Comparison of ENCODE assay signal across 13 mouse cellular contexts in the genomic region with DNA sequence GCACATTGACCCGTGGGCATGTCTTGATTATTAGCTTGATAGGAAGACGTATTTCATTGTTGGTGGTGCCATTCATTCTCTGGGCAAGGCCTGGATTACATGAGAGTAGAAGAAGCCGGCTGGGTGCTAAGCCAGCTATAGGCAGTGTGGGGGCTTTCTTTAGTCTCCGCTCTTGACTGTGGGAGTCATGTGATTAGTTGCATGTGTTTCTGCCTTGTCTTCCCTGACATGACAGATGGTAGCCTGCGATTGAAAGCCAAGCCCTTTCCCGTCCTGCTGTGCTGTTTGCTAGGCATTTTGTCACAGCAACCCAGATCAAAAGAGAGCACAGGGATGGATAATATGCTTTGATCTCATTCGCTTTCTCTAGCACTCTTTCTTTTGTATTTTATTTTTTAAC. TPM values are rescaled to one million over a fixed set of nuclear protein-coding genes. Genes with fewer than 3 reads are reported as not detected.
DNase-seq lines count a peak whose midpoint lies in the region; ATAC-seq and TF ChIP-seq lines count a peak whose summit lies in the region.
"Had no signal": no experiment of that assay in that cellular context is flagged by ENCODE, and none has a peak within 500 bp of the region (broad histone marks: within the 10 kb centered on the region; RNA-seq: fewer than 3 reads in every experiment).

No protein-coding gene starts in this region.

- H3K36me3 ChIP-seq in embryonic facial prominence, embryonic 14.5 days (ENCODE audit: control insufficient read depth, insufficient read depth, low read length): no peaks in the 10 kb centered on the region
- H3K36me3 ChIP-seq in embryonic facial prominence, embryonic 10.5 days (replicated peaks): no peaks in the 10 kb centered on the region
- H3K36me3 ChIP-seq in forebrain, embryonic 14.5 days (ENCODE audit: control insufficient read depth, insufficient read depth, low read length): no peaks in the 10 kb centered on the region
- H3K36me3 ChIP-seq in midbrain, embryonic 11.5 days (ENCODE audit: control insufficient read depth, insufficient read depth, low read length): no peaks in the 10 kb centered on the region
- H3K36me3 ChIP-seq: heart, embryonic 13.5 days; liver, embryonic 13.5 days had no signal

- DNase-seq in embryonic facial prominence, embryonic 14.5 days (ENCODE audit: low spot score): peak; percentile 50
- no peak for DNase-seq in embryonic facial prominence, embryonic 10.5 days (ENCODE audit: low spot score)
- peak; percentile 77 to 89 for DNase-seq in cerebellum, adult 2 months
- DNase-seq in forebrain, embryonic 14.5 days (ENCODE audit: low spot score): peak; percentile 90
- DNase-seq in midbrain, embryonic 11.5 days (ENCODE audit: low spot score, missing footprints): peak; percentile 80
- no peak for DNase-seq in left cerebral cortex, adult 8-10 months (ENCODE audit: low spot score in 2 of 2)
- DNase-seq in heart, postnatal 14 days: no peak
- no peak for DNase-seq in testis, postnatal 14 days (ENCODE audit: low spot score)
- DNase-seq: liver, embryonic 13.5 days had no signal

- H3K27me3 ChIP-seq in embryonic facial prominence, embryonic 14.5 days (replicated peaks; ENCODE audit: control insufficient read depth, insufficient read depth, low read length): no peaks in the 10 kb centered on the region
- H3K27me3 ChIP-seq in embryonic facial prominence, embryonic 10.5 days (replicated peaks; ENCODE audit: low read depth, poor library complexity, severe bottlenecking): peaks cover 13% of the 10 kb centered on the region; the same call in 1 of the 2 replicates
- H3K27me3 ChIP-seq in cerebellum, adult 2 months (ENCODE audit: control insufficient read depth, insufficient read depth, low read length): no peaks in the 10 kb centered on the region
- no peaks in the 10 kb centered on the region for H3K27me3 ChIP-seq in forebrain, embryonic 14.5 days (replicated peaks; ENCODE audit: control insufficient read depth, insufficient read depth, low read length)
- no peaks in the 10 kb centered on the region for H3K27me3 ChIP-seq in midbrain, embryonic 11.5 days (ENCODE audit: control insufficient read depth, insufficient read depth, low read length)
- H3K27me3 ChIP-seq: heart, embryonic 13.5 days; liver, embryonic 13.5 days had no signal

- no peak for TF ChIP-seq CTCF in cerebellum, adult 2 months (IDR thresholded peaks at IDR 0.05; ENCODE audit: borderline replicate concordance, insufficient read depth, low read depth, low read length)

- H3K4me2 ChIP-seq in embryonic facial prominence, embryonic 14.5 days (ENCODE audit: low read depth, low read length): no peak overlapping the region
- H3K4me2 ChIP-seq in forebrain, embryonic 14.5 days (ENCODE audit: low read length): no peak overlapping the region
- H3K4me2 ChIP-seq in midbrain, embryonic 11.5 days: no peak overlapping the region
- H3K4me2 ChIP-seq: heart, embryonic 13.5 days; liver, embryonic 13.5 days had no signal

- no peak overlapping the region for H3K4me3 ChIP-seq in embryonic facial prominence, embryonic 14.5 days (ENCODE audit: low read depth, low read length)
- H3K4me3 ChIP-seq in embryonic facial prominence, embryonic 10.5 days: no peak overlapping the region
- no peak overlapping the region for H3K4me3 ChIP-seq in cerebellum, adult 2 months (replicated peaks; ENCODE audit: insufficient read depth, low read depth, low read length)
- no peak overlapping the region for H3K4me3 ChIP-seq in forebrain, embryonic 14.5 days (ENCODE audit: low read depth, low read length)
- no peak overlapping the region for H3K4me3 ChIP-seq in midbrain, embryonic 11.5 days (ENCODE audit: low read depth, low read length)
- H3K4me3 ChIP-seq: heart, embryonic 13.5 days; liver, embryonic 13.5 days had no signal

- WGBS in embryonic facial prominence, embryonic 14.5 days: 45% methylated on average over 7 of the region's 7 CpGs
- 54% methylated on average over 7 of the region's 7 CpGs for WGBS in embryonic facial prominence, embryonic 10.5 days
- WGBS in cerebellum, adult 2 months: 7% methylated on average over 7 of the region's 7 CpGs
- WGBS in forebrain, embryonic 14.5 days: 17% methylated on average over 7 of the region's 7 CpGs
- WGBS in midbrain, embryonic 11.5 days: 27% methylated on average over 7 of the region's 7 CpGs

- H3K9me3 ChIP-seq in embryonic facial prominence, embryonic 14.5 days (ENCODE audit: control insufficient read depth, low read length): no peaks in the 10 kb centered on the region
- no peaks in the 10 kb centered on the region for H3K9me3 ChIP-seq in embryonic facial prominence, embryonic 10.5 days
- H3K9me3 ChIP-seq in forebrain, embryonic 14.5 days (replicated peaks; ENCODE audit: control insufficient read depth, low read length): no peaks in the 10 kb centered on the region
- H3K9me3 ChIP-seq in midbrain, embryonic 11.5 days (ENCODE audit: control insufficient read depth, low read length): no peaks in the 10 kb centered on the region
- H3K9me3 ChIP-seq: heart, embryonic 13.5 days; liver, embryonic 13.5 days had no signal

- H3K27ac ChIP-seq in embryonic facial prominence, embryonic 14.5 days (replicated peaks; ENCODE audit: low read depth, low read length): no peak overlapping the region
- H3K27ac ChIP-seq in embryonic facial prominence, embryonic 10.5 days (replicated peaks): no peak overlapping the region
- H3K27ac ChIP-seq in cerebellum, adult 2 months (ENCODE audit: insufficient read depth, low read length): peak overlapping the region; percentile 89
- peak overlapping the region; percentile 44; the same call in 1 of the 2 replicates for H3K27ac ChIP-seq in forebrain, embryonic 14.5 days (ENCODE audit: low read depth, low read length)
- no peak overlapping the region for H3K27ac ChIP-seq in midbrain, embryonic 11.5 days (ENCODE audit: low read depth, low read length)
- H3K27ac ChIP-seq: heart, embryonic 13.5 days; liver, embryonic 13.5 days; macrophage had no signal

- no peak for ATAC-seq in embryonic facial prominence, embryonic 14.5 days (ENCODE audit: low read depth)
- ATAC-seq in forebrain, embryonic 14.5 days: peak; percentile 91
- peak; percentile 85 for ATAC-seq in midbrain, embryonic 11.5 days (ENCODE audit: low FRiP score)
- ATAC-seq: activated CD4-positive, CD25-positive, alpha-beta regulatory T cell, adult 4 months; intestine, postnatal 0 days had no signal

- H3K9ac ChIP-seq in embryonic facial prominence, embryonic 14.5 days (ENCODE audit: low read depth, low read length): no peak overlapping the region
- no peak overlapping the region for H3K9ac ChIP-seq in forebrain, embryonic 14.5 days (ENCODE audit: low read length)
- no peak overlapping the region for H3K9ac ChIP-seq in midbrain, embryonic 11.5 days (ENCODE audit: low read length)
- H3K9ac ChIP-seq: heart, embryonic 13.5 days; liver, embryonic 13.5 days had no signal

- peak; percentile 41; the same call in 1 of the 2 replicates for TF ChIP-seq POLR2A in cerebellum, adult 2 months (IDR thresholded peaks at IDR 0.05; ENCODE audit: borderline replicate concordance, insufficient read depth, low read length)

- no peaks in the 10 kb centered on the region; the same call in 1 of the 2 replicates for H3K4me1 ChIP-seq in embryonic facial prominence, embryonic 14.5 days (ENCODE audit: control insufficient read depth, insufficient read depth, low read length)
- peaks cover 6% of the 10 kb centered on the region for H3K4me1 ChIP-seq in embryonic facial prominence, embryonic 10.5 days
- peaks cover 42% of the 10 kb centered on the region for H3K4me1 ChIP-seq in cerebellum, adult 2 months (ENCODE audit: control insufficient read depth, insufficient read depth, low read length)
- H3K4me1 ChIP-seq in forebrain, embryonic 14.5 days (ENCODE audit: control insufficient read depth, insufficient read depth, low read length): no peaks in the 10 kb centered on the region
- H3K4me1 ChIP-seq in midbrain, embryonic 11.5 days (ENCODE audit: control insufficient read depth, insufficient read depth, low read length): no peaks in the 10 kb centered on the region

- intact Hi-C loops in heart, postnatal 14 days (cut with DNase I): no loop called here

RNA-seq across cellular contexts. Expression of a gene that starts 32.4 kb away (rescaled TPM):
- polyA plus RNA-seq in embryonic facial prominence, embryonic 14.5 days (2014; fragmentation: Nextera tagmentation; extraction: Ambion mirVana): 42.6 and 57.8 TPM in 2 replicates
- 7.0 and 7.7 TPM in 2 replicates for polyA plus RNA-seq in embryonic facial prominence, embryonic 10.5 days (2016; fragmentation: Nextera tagmentation; extraction: Ambion mirVana)
- polyA plus RNA-seq in cerebellum, adult 2 months (2012; rRNA removed): 36.0 and 37.1 TPM in 2 replicates
- polyA plus RNA-seq in forebrain, embryonic 14.5 days (2014; fragmentation: Nextera tagmentation; extraction: Ambion mirVana): 4.7 and 5.8 TPM in 2 replicates
- 7.9 and 11.4 TPM in 2 replicates for polyA plus RNA-seq in midbrain, embryonic 11.5 days (2014; fragmentation: Nextera tagmentation; extraction: Ambion mirVana)
- total RNA-seq in left cerebral cortex, adult 8-10 months (2022): 1 to 10 TPM; 4.9 to 9.1 (median 6.8) TPM
- total RNA-seq in heart, postnatal 14 days (2021): 10 to 100 TPM; 43.4 to 57.3 TPM

RNA-seq across cellular contexts. Expression of a gene that starts 41.5 kb away (rescaled TPM):
- 2.5 and 2.8 TPM in 2 replicates for polyA plus RNA-seq in embryonic facial prominence, embryonic 14.5 days (2014; fragmentation: Nextera tagmentation; extraction: Ambion mirVana)
- polyA plus RNA-seq in embryonic facial prominence, embryonic 10.5 days (2016; fragmentation: Nextera tagmentation; extraction: Ambion mirVana): 0.41 TPM in 1 of 2 replicates, not detected in the other
- 94.8 and 95.6 TPM in 2 replicates for polyA plus RNA-seq in cerebellum, adult 2 months (2012; rRNA removed)
- polyA plus RNA-seq in forebrain, embryonic 14.5 days (2014; fragmentation: Nextera tagmentation; extraction: Ambion mirVana): 0.41 and 0.47 TPM in 2 replicates
- polyA plus RNA-seq in midbrain, embryonic 11.5 days (2014; fragmentation: Nextera tagmentation; extraction: Ambion mirVana): 0.23 TPM in 1 of 2 replicates, not detected in the other
- total RNA-seq in left cerebral cortex, adult 8-10 months (2022): 10 to 100 TPM; 15.8 to 18.7 (median 17.4) TPM
- total RNA-seq in heart, postnatal 14 days (2021): 1 to 10 TPM; 2.2 to 2.4 TPM

Comparison
In these comparisons a context has a peak if more than half of its experiments do, and no peak if none do; other contexts are left out.
1. DNase-seq: peak in embryonic facial prominence, embryonic 14.5 days (single experiment), cerebellum, adult 2 months (2 of 2), forebrain, embryonic 14.5 days (single experiment) and midbrain, embryonic 11.5 days (single experiment); none in embryonic facial prominence, embryonic 10.5 days (single experiment), left cerebral cortex, adult 8-10 months (0 of 2), heart, postnatal 14 days (0 of 2) and testis, postnatal 14 days (single experiment).
2. H3K27ac ChIP-seq: peak in cerebellum, adult 2 months (single experiment) and forebrain, embryonic 14.5 days (single experiment); none in embryonic facial prominence, embryonic 14.5 days (single experiment), embryonic facial prominence, embryonic 10.5 days (single experiment) and midbrain, embryonic 11.5 days (single experiment).
3. RNA of a gene that starts 41.5 kb away (polyA plus RNA-seq): 94.8 to 95.6 TPM in cerebellum, adult 2 months; 2.5 to 2.8 TPM in embryonic facial prominence, embryonic 14.5 days, 0.41 to 0.47 TPM in forebrain, embryonic 14.5 days, 0.41 TPM in embryonic facial prominence, embryonic 10.5 days and 0.23 TPM in midbrain, embryonic 11.5 days; every median in the first group is over 10 times any median in the second.